Comparison of ENCODE assay signal across 8 mouse cellular contexts in genomic region chr2:68472551-68472910, GRCm38 (mm10). TPM values are rescaled to one million over a fixed set of nuclear protein-coding genes. Genes with fewer than 3 reads are reported as not detected.
DNase-seq lines count a peak whose midpoint lies in the region; ATAC-seq and TF ChIP-seq lines count a peak whose summit lies in the region.

No protein-coding gene starts in this region.

- DNase-seq in kidney, postnatal 4 days, result no peak
- DNase-seq in embryonic facial prominence, embryonic 11.5 days (ENCODE audit: low spot score), result no peak
- peak; percentile 39 for DNase-seq in hindlimb bud, embryonic 11.5 days (ENCODE audit: extremely low spot score, low read depth, low spot score)
- peak; percentile 8 for DNase-seq in midbrain, postnatal 0 days (ENCODE audit: low spot score)
- DNase-seq in urinary bladder, postnatal 25 days (ENCODE audit: low spot score), result no peak
- DNase-seq in adrenal gland, postnatal 25 days, result no peak
- DNase-seq in left cerebral cortex, adult 18-20 months (ENCODE audit: low spot score in 2 of 2), result no peak

- no peaks in the 10 kb centered on the region for H3K36me3 ChIP-seq in kidney, embryonic 14.5 days (ENCODE audit: control insufficient read depth, insufficient read depth, low read length)
- no peaks in the 10 kb centered on the region for H3K36me3 ChIP-seq in embryonic facial prominence, embryonic 11.5 days (replicated peaks; ENCODE audit: control insufficient read depth, insufficient read depth, low read depth, low read length)
- no peaks in the 10 kb centered on the region for H3K36me3 ChIP-seq in midbrain, postnatal 0 days (ENCODE audit: insufficient read depth, low read length)

- H3K4me2 ChIP-seq in kidney, embryonic 14.5 days (replicated peaks; ENCODE audit: low read depth, low read length), result peak overlapping the region; percentile 94
- H3K4me2 ChIP-seq in embryonic facial prominence, embryonic 11.5 days (ENCODE audit: low read depth, low read length), result peak overlapping the region; percentile 90
- peak overlapping the region; percentile 95 for H3K4me2 ChIP-seq in midbrain, postnatal 0 days (ENCODE audit: low read depth, low read length, poor library complexity, severe bottlenecking)

- H3K27ac ChIP-seq in kidney, embryonic 14.5 days (ENCODE audit: low read depth, low read length), result peak overlapping the region; percentile 87; the same call in 1 of the 2 replicates
- H3K27ac ChIP-seq in embryonic facial prominence, embryonic 11.5 days (replicated peaks; ENCODE audit: low read depth, low read length), result no peak overlapping the region
- no peak overlapping the region for H3K27ac ChIP-seq in midbrain, postnatal 0 days (ENCODE audit: low read depth, low read length)

- peaks cover 6% of the 10 kb centered on the region for H3K4me1 ChIP-seq in kidney, embryonic 14.5 days (ENCODE audit: control insufficient read depth, insufficient read depth, low read length)
- H3K4me1 ChIP-seq in embryonic facial prominence, embryonic 11.5 days (ENCODE audit: control insufficient read depth, insufficient read depth, low read length), result no peaks in the 10 kb centered on the region
- H3K4me1 ChIP-seq in midbrain, postnatal 0 days (ENCODE audit: insufficient read depth, low read length), result no peaks in the 10 kb centered on the region

- no peaks in the 10 kb centered on the region for H3K9me3 ChIP-seq in kidney, embryonic 14.5 days (ENCODE audit: control insufficient read depth, low read length)
- no peaks in the 10 kb centered on the region for H3K9me3 ChIP-seq in embryonic facial prominence, embryonic 11.5 days (replicated peaks; ENCODE audit: control insufficient read depth, low read length)
- no peaks in the 10 kb centered on the region for H3K9me3 ChIP-seq in midbrain, postnatal 0 days (ENCODE audit: low read length)

- H3K9ac ChIP-seq in kidney, embryonic 14.5 days (ENCODE audit: low read depth, low read length), result peak overlapping the region; percentile 91; the same call in 1 of the 2 replicates
- peak overlapping the region; percentile 90; the same call in 1 of the 2 replicates for H3K9ac ChIP-seq in embryonic facial prominence, embryonic 11.5 days (replicated peaks; ENCODE audit: low read length)
- H3K9ac ChIP-seq in midbrain, postnatal 0 days (replicated peaks; ENCODE audit: low read length, poor library complexity, severe bottlenecking), result peak overlapping the region; percentile 87; the same call in 1 of the 2 replicates

- no peak for TF ChIP-seq CTCF in midbrain, postnatal 0 days (IDR thresholded peaks at IDR 0.05)

- ATAC-seq in kidney, embryonic 14.5 days (ENCODE audit: low FRiP score, low TSS enrichment), result peak; percentile 4; the same call in 1 of the 2 replicates
- no peak for ATAC-seq in embryonic facial prominence, embryonic 11.5 days (replicated peaks; ENCODE audit: insufficient number of reproducible peaks, low FRiP score, low TSS enrichment, low read depth)
- ATAC-seq in midbrain, postnatal 0 days (ENCODE audit: low FRiP score), result no peak

- H3K4me3 ChIP-seq in kidney, embryonic 14.5 days (ENCODE audit: low read length), result peak overlapping the region; percentile 91
- peak overlapping the region; percentile 93 for H3K4me3 ChIP-seq in embryonic facial prominence, embryonic 11.5 days (ENCODE audit: low read depth, low read length)
- H3K4me3 ChIP-seq in midbrain, postnatal 0 days (ENCODE audit: low read depth, low read length), result peak overlapping the region; percentile 90

- under 1% methylated on average over 5 of the region's 5 CpGs for WGBS in kidney, embryonic 14.5 days
- 2% methylated on average over 5 of the region's 5 CpGs for WGBS in embryonic facial prominence, embryonic 11.5 days
- WGBS in midbrain, postnatal 0 days, result 1% methylated on average over 5 of the region's 5 CpGs

- H3K27me3 ChIP-seq in kidney, embryonic 14.5 days (ENCODE audit: control insufficient read depth, insufficient read depth, low read length), result no peaks in the 10 kb centered on the region
- H3K27me3 ChIP-seq in embryonic facial prominence, embryonic 11.5 days (ENCODE audit: control insufficient read depth, insufficient read depth, low read length), result no peaks in the 10 kb centered on the region
- H3K27me3 ChIP-seq in midbrain, postnatal 0 days (ENCODE audit: insufficient read depth, low read length), result no peaks in the 10 kb centered on the region

RNA-seq across cellular contexts. Expression of gene Stk39, which starts 0.5 kb away (rescaled TPM):
- 20.7 and 30.0 TPM in 2 replicates for polyA plus RNA-seq in kidney, embryonic 14.5 days (2014; fragmentation: Nextera tagmentation; extraction: Ambion mirVana)
- polyA plus RNA-seq in embryonic facial prominence, embryonic 11.5 days (2014; fragmentation: Nextera tagmentation; extraction: Ambion mirVana), result 24.2 and 26.9 TPM in 2 replicates
- total RNA-seq in midbrain, postnatal 0 days (2014; rRNA removed), result 33.9 and 37.9 TPM in 2 replicates
- polyA plus RNA-seq in midbrain, postnatal 0 days (2015; fragmentation: Nextera tagmentation; extraction: Ambion mirVana), result 20.9 and 23.4 TPM in 2 replicates
- 68.8 and 69.7 TPM in 2 replicates for total RNA-seq in adrenal gland, postnatal 25 days (2021)
- total RNA-seq in left cerebral cortex, adult 18-20 months (2021), result 10 to 100 TPM; 92.7 to 94.7 TPM

Comparison
In these comparisons a context has a peak if more than half of its experiments do, and no peak if none do; other contexts are left out.
1. DNase-seq: peak in hindlimb bud, embryonic 11.5 days (single experiment) and midbrain, postnatal 0 days (single experiment); none in kidney, postnatal 4 days (0 of 2), embryonic facial prominence, embryonic 11.5 days (single experiment), urinary bladder, postnatal 25 days (single experiment), adrenal gland, postnatal 25 days (single experiment) and left cerebral cortex, adult 18-20 months (0 of 2).
2. Peak in every context shown above with its lines, with median percentiles within 50 percentile points of each other: H3K4me2 ChIP-seq, H3K4me3 ChIP-seq and H3K9ac ChIP-seq.